Mouse (Mus musculus): ENCODE measurements around the gene Plpp2. TPM values are rescaled to one million over a fixed set of nuclear protein-coding genes. Genes with fewer than 3 reads are reported as not detected.
A peak's percentile ranks its signal among the peaks of the same experiment; 100 is the strongest.

Gene Plpp2
- polyA plus RNA-seq, 1 experiment from 2014 or later, result 53.6 TPM

DNA sequence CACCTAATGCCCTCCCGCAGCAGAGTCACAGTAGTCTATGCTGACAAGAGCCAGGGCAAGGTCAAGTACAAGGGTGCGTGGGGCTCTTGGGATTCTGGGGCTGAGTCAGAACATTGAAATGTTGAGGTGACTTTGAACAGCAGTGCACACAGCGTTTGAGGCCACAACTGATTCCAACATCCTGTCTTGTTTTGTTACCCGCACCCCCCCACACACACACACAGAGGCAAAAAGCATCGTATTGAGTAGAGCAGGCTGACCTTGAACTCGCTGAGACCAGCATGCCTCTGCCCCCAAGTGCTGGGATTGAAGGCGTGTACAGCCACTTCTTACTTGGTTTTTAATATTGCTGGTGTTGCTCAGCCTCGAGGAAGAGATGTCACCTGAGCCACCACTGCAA is 40.8 kb upstream of the Plpp2 start:
- WGBS, result 77% methylated on average over 8 of the region's 8 CpGs
- ATAC-seq (ENCODE audit: low FRiP score, low TSS enrichment), result no peak
- Histone ChIP-seq H3K4me2 (replicated peaks; ENCODE audit: low read depth, low read length) (no peak overlapping the region), H3K9ac (replicated peaks; ENCODE audit: low read length) (no peak overlapping the region), H3K27me3 (ENCODE audit: insufficient read depth, low read length) (no peaks in the 10 kb centered on the region), H3K4me3 (ENCODE audit: low read length) (no peak overlapping the region), H3K9me3 (ENCODE audit: low read length) (no peaks in the 10 kb centered on the region), H3K36me3 (ENCODE audit: insufficient read depth, low read length) (no peaks in the 10 kb centered on the region), H3K4me1 (ENCODE audit: insufficient read depth, low read length) (no peaks in the 10 kb centered on the region), H3K27ac (ENCODE audit: low read length) (no peak overlapping the region)

DNA sequence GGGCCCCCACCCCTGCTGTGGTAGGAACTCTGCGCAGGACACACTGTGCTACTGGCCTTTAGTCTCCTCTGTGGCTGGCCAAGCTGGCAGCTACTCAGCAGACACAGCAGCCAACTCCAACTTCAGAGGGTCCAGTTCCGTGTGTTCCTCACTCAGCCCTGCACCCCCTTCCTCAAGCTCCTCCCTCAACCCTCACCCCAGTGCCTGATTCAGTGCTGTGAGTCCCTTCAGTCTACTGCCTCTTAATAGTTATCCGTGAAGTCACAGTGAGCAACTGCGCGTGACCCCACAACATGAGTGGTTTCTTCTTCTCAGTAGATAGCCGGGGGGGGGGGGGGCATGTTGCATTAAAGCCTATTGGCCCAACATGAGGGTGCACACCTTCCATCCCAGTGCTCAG is 40.0 kb upstream of the Plpp2 start:
- H3K4me3 ChIP-seq (ENCODE audit: low read length), result no peak overlapping the region
- H3K4me2 ChIP-seq (replicated peaks; ENCODE audit: low read depth, low read length), result no peak overlapping the region
- H3K9ac ChIP-seq (replicated peaks; ENCODE audit: low read length), result no peak overlapping the region
- no peak for ATAC-seq (ENCODE audit: low FRiP score, low TSS enrichment)
- no peaks in the 10 kb centered on the region for H3K27me3 ChIP-seq (ENCODE audit: insufficient read depth, low read length)
- no peaks in the 10 kb centered on the region for H3K9me3 ChIP-seq (ENCODE audit: low read length)
- H3K27ac ChIP-seq (ENCODE audit: low read length), result no peak overlapping the region
- H3K36me3 ChIP-seq (ENCODE audit: insufficient read depth, low read length), result no peaks in the 10 kb centered on the region
- 93% methylated on average over 6 of the region's 6 CpGs for WGBS
- H3K4me1 ChIP-seq (ENCODE audit: insufficient read depth, low read length), result no peaks in the 10 kb centered on the region

DNA sequence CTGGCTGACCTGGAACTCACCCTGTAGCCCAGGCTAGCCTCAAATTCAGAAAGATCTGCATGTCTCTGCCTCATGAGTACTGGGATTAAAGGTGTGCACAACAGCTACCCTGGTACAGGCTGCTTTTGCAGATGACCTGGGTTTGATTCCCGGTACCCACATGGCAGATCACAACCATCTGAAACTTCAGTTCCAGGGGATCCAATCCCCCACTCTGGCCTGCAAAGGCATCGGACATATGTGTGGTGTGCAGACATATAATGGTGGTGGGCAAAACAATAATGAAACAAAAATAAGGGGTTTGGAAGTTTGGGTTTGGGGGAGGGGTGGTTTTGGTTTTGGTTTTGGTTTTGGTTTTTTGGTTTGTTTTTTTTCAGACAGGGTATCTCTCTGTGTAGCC is 37.7 kb upstream of the Plpp2 start:
- WGBS, result 94% methylated on average over 2 of the region's 2 CpGs
- Histone ChIP-seq H3K9ac (replicated peaks; ENCODE audit: low read length) (no peak overlapping the region), H3K36me3 (ENCODE audit: insufficient read depth, low read length) (no peaks in the 10 kb centered on the region), H3K9me3 (ENCODE audit: low read length) (no peaks in the 10 kb centered on the region), H3K4me2 (replicated peaks; ENCODE audit: low read depth, low read length) (no peak overlapping the region), H3K27me3 (ENCODE audit: insufficient read depth, low read length) (no peaks in the 10 kb centered on the region), H3K27ac (ENCODE audit: low read length) (no peak overlapping the region), H3K4me1 (ENCODE audit: insufficient read depth, low read length) (no peaks in the 10 kb centered on the region), H3K4me3 (ENCODE audit: low read length) (no peak overlapping the region)
- ATAC-seq (ENCODE audit: low FRiP score, low TSS enrichment), result no peak

DNA sequence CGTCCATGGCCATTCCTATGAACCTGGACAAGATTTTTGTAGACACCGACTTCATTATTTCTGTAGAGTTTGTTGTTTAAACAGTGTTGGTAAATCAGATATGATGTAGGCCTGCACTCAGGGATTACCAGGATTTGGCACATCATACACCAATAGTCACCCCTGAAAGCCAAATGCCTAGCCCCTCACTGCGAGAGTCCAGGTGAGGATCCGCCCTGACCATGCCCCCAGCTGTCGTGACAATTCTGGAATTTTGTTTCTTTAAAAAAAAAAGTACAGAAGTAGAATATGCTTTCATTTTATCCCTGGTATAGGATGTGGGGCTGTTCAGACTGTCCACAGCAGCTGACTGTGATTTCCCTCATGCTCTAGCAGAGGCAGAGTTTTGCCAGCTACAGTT is 36.3 kb upstream of the Plpp2 start:
- ATAC-seq (ENCODE audit: low FRiP score, low TSS enrichment), result no peak
- Histone ChIP-seq H3K9me3 (ENCODE audit: low read length) (peaks cover 2% of the 10 kb centered on the region; the same call in 1 of the 2 replicates), H3K27me3 (ENCODE audit: insufficient read depth, low read length) (no peaks in the 10 kb centered on the region), H3K4me3 (ENCODE audit: low read length) (no peak overlapping the region), H3K36me3 (ENCODE audit: insufficient read depth, low read length) (no peaks in the 10 kb centered on the region), H3K9ac (replicated peaks; ENCODE audit: low read length) (no peak overlapping the region), H3K4me2 (replicated peaks; ENCODE audit: low read depth, low read length) (no peak overlapping the region), H3K4me1 (ENCODE audit: insufficient read depth, low read length) (no peaks in the 10 kb centered on the region), H3K27ac (ENCODE audit: low read length) (no peak overlapping the region)
- WGBS, result 88% methylated on average over 5 of the region's 5 CpGs

DNA sequence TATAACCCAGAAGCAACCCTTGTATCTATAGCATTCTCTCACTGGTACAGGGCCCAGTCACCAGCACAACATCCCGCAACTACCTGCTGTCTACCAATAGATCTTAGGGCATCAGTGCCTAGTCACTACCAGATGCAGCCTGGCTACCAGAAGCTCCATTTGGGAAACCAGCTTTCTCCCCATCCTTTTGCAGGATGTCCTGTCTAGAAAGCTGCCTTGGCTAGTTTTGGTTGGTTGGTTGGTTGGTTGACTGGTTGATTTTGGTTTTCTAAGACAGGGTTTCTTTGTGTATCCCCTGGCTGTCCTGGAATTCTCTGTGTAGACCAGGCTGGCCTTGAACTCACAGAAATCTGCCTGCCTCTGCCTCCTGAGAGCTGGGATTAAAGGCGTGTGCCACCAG is 26.1 kb upstream of the Plpp2 start:
- WGBS, result 90% methylated on average over 2 of the region's 2 CpGs
- H3K9me3 ChIP-seq (ENCODE audit: low read length), result 0 out of 2 replicates have a peak, but pooled peaks cover 5% of the 10 kb centered on the region
- H3K27me3 ChIP-seq (ENCODE audit: insufficient read depth, low read length), result no peaks in the 10 kb centered on the region
- H3K4me1 ChIP-seq (ENCODE audit: insufficient read depth, low read length), result peaks cover 5% of the 10 kb centered on the region; the same call in 1 of the 2 replicates
- H3K4me3 ChIP-seq (ENCODE audit: low read length), result no peak overlapping the region
- no peak overlapping the region for H3K9ac ChIP-seq (replicated peaks; ENCODE audit: low read length)
- H3K27ac ChIP-seq (ENCODE audit: low read length), result no peak overlapping the region
- H3K36me3 ChIP-seq (ENCODE audit: insufficient read depth, low read length), result no peaks in the 10 kb centered on the region
- no peak for ATAC-seq (ENCODE audit: low FRiP score, low TSS enrichment)
- H3K4me2 ChIP-seq (replicated peaks; ENCODE audit: low read depth, low read length), result no peak overlapping the region

DNA sequence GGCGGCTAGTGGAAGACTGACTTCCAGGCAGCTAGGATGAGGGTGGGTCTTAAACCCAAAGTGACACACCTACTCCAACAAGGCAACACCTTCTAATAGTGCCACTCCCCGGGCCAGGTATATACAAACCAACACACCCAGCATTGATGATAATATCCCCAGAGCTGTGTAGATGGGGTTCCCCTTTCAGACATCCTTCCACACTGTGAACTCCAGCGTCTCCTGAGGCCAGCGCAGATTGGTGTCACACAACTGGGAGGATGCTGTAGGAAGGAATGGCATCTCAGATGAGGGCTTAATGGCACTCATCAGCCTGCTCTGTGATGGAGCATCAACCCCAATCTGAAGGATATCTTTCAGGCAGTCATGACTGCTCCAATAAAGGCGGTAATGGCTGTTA is 23.9 kb upstream of the Plpp2 start:
- H3K9ac ChIP-seq (replicated peaks; ENCODE audit: low read length), result no peak overlapping the region
- no peaks in the 10 kb centered on the region for H3K36me3 ChIP-seq (ENCODE audit: insufficient read depth, low read length)
- H3K27ac ChIP-seq (ENCODE audit: low read length), result no peak overlapping the region
- no peak overlapping the region for H3K4me2 ChIP-seq (replicated peaks; ENCODE audit: low read depth, low read length)
- no peak for ATAC-seq (ENCODE audit: low FRiP score, low TSS enrichment)
- 92% methylated on average over 5 of the region's 5 CpGs for WGBS
- no peak overlapping the region for H3K4me3 ChIP-seq (ENCODE audit: low read length)
- H3K9me3 ChIP-seq (ENCODE audit: low read length), result 0 out of 2 replicates have a peak, but pooled peaks cover 3% of the 10 kb centered on the region
- H3K27me3 ChIP-seq (ENCODE audit: insufficient read depth, low read length), result no peaks in the 10 kb centered on the region
- H3K4me1 ChIP-seq (ENCODE audit: insufficient read depth, low read length), result peaks cover 21% of the 10 kb centered on the region

DNA sequence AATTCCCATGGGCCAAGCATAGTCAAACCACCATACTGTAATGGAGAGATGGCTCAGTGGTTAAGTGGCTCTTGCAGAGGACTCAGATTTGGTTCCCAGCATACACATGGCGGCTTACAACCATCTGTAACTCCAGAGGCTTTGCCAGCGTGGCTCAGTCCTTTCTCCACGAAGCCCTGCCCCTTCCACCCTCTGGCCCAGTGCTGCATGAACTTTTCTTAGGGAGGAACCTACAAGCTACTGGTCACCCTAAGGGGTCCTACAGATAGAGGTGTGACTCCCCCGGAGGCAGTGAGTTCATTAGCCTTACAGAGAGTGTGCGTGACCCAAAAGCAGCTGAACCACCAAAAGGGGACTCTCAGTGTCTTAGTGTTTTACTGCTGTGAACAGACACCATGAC is 23.4 kb upstream of the Plpp2 start:
- no peaks in the 10 kb centered on the region for H3K27me3 ChIP-seq (ENCODE audit: insufficient read depth, low read length)
- H3K27ac ChIP-seq (ENCODE audit: low read length), result no peak overlapping the region
- no peak overlapping the region for H3K4me3 ChIP-seq (ENCODE audit: low read length)
- WGBS, result 90% methylated on average over 5 of the region's 5 CpGs
- peaks cover 21% of the 10 kb centered on the region for H3K4me1 ChIP-seq (ENCODE audit: insufficient read depth, low read length)
- H3K9ac ChIP-seq (replicated peaks; ENCODE audit: low read length), result no peak overlapping the region
- H3K36me3 ChIP-seq (ENCODE audit: insufficient read depth, low read length), result no peaks in the 10 kb centered on the region
- no peak for ATAC-seq (ENCODE audit: low FRiP score, low TSS enrichment)
- H3K4me2 ChIP-seq (replicated peaks; ENCODE audit: low read depth, low read length), result no peak overlapping the region
- H3K9me3 ChIP-seq (ENCODE audit: low read length), result 0 out of 2 replicates have a peak, but pooled peaks cover 3% of the 10 kb centered on the region

DNA sequence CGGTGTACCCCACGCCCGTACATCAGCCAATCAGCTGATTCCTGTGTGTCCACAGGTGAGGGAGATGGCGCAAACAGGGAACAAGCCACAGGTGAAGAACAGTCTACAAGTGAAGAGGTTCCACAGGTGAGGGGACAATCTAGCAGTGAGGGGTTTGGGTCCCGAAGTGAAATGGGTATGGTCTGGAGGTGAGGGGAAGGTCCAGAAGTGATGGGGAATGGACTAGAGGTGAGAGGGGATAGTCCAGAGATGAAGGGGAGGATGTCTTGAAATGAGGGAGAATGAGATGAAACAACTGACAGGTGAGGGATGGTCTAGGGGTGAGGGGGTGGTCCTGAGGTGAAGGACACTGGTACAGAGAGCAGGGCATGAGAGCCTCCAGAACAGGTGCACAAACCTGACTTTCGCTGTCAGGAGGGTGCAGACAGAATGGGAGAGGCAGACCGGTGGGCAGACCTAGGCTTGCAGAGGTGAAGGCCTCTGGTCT is 21.7 kb upstream of the Plpp2 start:
- Histone ChIP-seq H3K27ac (ENCODE audit: low read length) (no peak overlapping the region), H3K9me3 (ENCODE audit: low read length) (0 out of 2 replicates have a peak, but pooled peaks cover 3% of the 10 kb centered on the region), H3K36me3 (ENCODE audit: insufficient read depth, low read length) (0 out of 2 replicates have a peak, but pooled peaks cover 3% of the 10 kb centered on the region), H3K27me3 (ENCODE audit: insufficient read depth, low read length) (no peaks in the 10 kb centered on the region), H3K4me3 (ENCODE audit: low read length) (peak overlapping the region; percentile 84), H3K4me2 (replicated peaks; ENCODE audit: low read depth, low read length) (peak overlapping the region; percentile 71), H3K4me1 (ENCODE audit: insufficient read depth, low read length) (peaks cover 21% of the 10 kb centered on the region), H3K9ac (replicated peaks; ENCODE audit: low read length) (peak overlapping the region; percentile 94)
- WGBS, result 26% methylated on average over 7 of the region's 7 CpGs
- peak; percentile 44 for ATAC-seq (ENCODE audit: low FRiP score, low TSS enrichment)

DNA sequence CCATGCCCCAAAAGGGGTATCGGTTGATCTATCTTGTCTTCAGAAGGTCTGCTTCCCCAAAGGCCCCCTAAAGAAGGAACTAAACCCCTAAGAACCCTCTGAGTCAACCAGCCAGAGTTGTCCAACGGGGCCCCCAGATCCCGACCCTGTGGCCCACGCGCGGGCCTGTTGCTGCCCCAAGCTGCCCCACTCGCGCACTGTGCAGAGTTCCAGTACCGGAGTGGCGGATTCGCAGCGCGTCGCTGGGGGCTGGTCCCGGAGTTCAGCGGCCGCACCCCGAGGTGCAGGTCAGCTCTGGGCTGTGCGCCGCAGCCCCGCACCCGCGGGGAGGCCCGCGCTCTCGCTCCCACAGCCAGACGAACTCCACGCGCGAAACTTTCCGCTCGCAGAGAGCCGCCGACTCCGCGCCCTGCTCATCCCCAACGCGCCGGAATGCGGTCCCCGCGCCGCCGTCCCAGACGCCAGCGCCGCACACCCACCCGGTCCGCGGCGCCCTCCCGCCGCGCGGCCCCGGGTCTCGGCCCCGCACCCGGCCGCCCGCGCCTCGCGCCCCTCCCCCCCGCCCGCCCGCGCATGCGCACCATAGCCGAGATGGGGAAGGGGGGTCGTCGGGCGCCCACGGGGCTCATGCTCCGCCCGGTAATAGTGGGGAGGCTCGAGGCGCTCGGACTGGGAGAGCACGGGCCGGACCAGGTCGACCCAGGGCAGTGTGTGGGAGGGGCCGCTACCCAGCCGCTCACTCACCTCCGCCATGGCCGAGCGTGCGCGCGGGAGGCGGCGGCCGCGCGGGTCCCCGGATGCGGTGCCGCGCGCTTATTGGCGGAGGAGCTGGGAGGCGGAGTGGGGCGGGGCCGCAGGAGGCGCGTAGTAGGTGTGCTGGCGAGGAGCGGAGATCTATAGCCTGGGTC is 21.0 kb upstream of the Plpp2 start, which contains the start of gene Mier2:
Gene Mier2 (minus strand): TSS at position 870 of the 908 bp plus-strand sequence.
- peak within 1 kb of the TSS; percentile 49; the same call in 1 of the 2 replicates for H3K27ac ChIP-seq (ENCODE audit: low read length)
- H3K36me3 ChIP-seq (ENCODE audit: insufficient read depth, low read length), result peaks cover 6% of the 10 kb centered on the region; the same call in 1 of the 2 replicates
- ATAC-seq (ENCODE audit: low FRiP score, low TSS enrichment), result peak; percentile 88
- H3K4me1 ChIP-seq (ENCODE audit: insufficient read depth, low read length), result peaks cover 21% of the 10 kb centered on the region
- peak within 1 kb of the TSS; percentile 84 for H3K4me3 ChIP-seq (ENCODE audit: low read length)
- WGBS, result under 1% methylated on average over 85 of the region's 108 CpGs
- 0 out of 2 replicates have a peak, but pooled peaks cover 3% of the 10 kb centered on the region for H3K9me3 ChIP-seq (ENCODE audit: low read length)
- peak within 1 kb of the TSS; percentile 71 for H3K4me2 ChIP-seq (replicated peaks; ENCODE audit: low read depth, low read length)
- no peaks in the 10 kb centered on the region for H3K27me3 ChIP-seq (ENCODE audit: insufficient read depth, low read length)
- H3K9ac ChIP-seq (replicated peaks; ENCODE audit: low read length), result peak within 1 kb of the TSS; percentile 94

DNA sequence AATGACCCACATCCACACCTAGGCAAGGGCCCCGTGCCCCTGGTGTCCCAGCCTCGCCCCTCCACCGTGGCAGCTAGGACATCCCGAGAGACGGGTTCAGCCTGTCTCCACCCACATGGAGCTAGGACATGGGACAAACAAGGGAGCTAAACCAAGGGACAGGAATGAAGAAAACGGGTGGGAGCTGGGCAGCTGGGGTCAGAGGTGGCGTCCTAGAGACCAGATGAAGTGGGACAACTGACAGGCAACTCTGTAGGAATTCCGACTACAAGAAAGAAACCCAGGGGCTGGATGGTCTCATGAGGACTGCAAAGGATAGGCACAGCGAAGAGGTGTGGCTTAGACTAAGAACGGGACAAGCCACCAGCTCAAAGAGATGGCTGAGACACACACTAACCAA is 20.1 kb upstream of the Plpp2 start:
- H3K9me3 ChIP-seq (ENCODE audit: low read length), result 0 out of 2 replicates have a peak, but pooled peaks cover 3% of the 10 kb centered on the region
- H3K27ac ChIP-seq (ENCODE audit: low read length), result no peak overlapping the region
- H3K4me2 ChIP-seq (replicated peaks; ENCODE audit: low read depth, low read length), result peak overlapping the region; percentile 71
- 19% methylated on average over 10 of the region's 10 CpGs for WGBS
- ATAC-seq (ENCODE audit: low FRiP score, low TSS enrichment), result no peak
- H3K27me3 ChIP-seq (ENCODE audit: insufficient read depth, low read length), result no peaks in the 10 kb centered on the region
- peaks cover 21% of the 10 kb centered on the region for H3K4me1 ChIP-seq (ENCODE audit: insufficient read depth, low read length)
- H3K9ac ChIP-seq (replicated peaks; ENCODE audit: low read length), result peak overlapping the region; percentile 94
- peaks cover 15% of the 10 kb centered on the region for H3K36me3 ChIP-seq (ENCODE audit: insufficient read depth, low read length)
- peak overlapping the region; percentile 84 for H3K4me3 ChIP-seq (ENCODE audit: low read length)
